Comparison of ENCODE assay signal across 1 mouse cellular context in genomic region chr6:143787360-143787759, GRCm38 (mm10).
TF ChIP-seq lines count a peak whose summit lies in the region.

No protein-coding gene starts in this region.

TF ChIP-seq in MEL, 35 proteins besides CTCF, POLR2A, EP300 and RAD21 (continued from another document):
- peak; percentile 82 for TF ChIP-seq MYC (IDR thresholded peaks at IDR 0.05; ENCODE audit: low read depth, low read length)
- TF ChIP-seq MAFK (IDR thresholded peaks at IDR 0.05; ENCODE audit: borderline replicate concordance, low read depth, low read length): no peak
- no peak for TF ChIP-seq ZMIZ1 (IDR thresholded peaks at IDR 0.05; ENCODE audit: low read depth, low read length)
- TF ChIP-seq MEF2A (IDR thresholded peaks at IDR 0.05; ENCODE audit: extremely low read depth, insufficient replicate concordance, low read depth, low read length, poor library complexity, severe bottlenecking): no peak
- TF ChIP-seq ELF1 (IDR thresholded peaks at IDR 0.05; ENCODE audit: low read depth, low read length): no peak
- TF ChIP-seq HCFC1 (IDR thresholded peaks at IDR 0.05; ENCODE audit: low read depth, low read length): no peak
